In the genomic region with DNA sequence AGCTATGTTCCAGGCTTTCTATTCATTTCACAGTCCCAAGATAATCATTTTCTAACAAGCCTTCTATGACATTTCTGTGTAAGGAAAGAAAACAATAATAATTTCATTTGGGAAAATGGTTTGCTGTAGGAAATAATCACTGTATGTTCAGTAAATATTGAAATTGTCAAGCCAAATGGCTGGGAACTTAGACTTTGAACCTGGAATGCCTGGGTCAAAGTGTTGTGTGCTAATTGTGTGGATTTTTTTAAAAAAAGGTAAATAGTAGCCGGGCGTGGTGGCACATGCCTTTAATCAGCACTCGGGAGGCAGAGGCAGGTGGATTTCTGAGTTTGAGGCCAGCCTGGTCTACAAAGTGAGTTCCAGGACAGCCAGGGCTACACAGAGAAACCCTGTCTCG, we compare ENCODE assay signal across 20 mouse cellular contexts. TPM values are rescaled to one million over a fixed set of nuclear protein-coding genes. Genes with fewer than 3 reads are reported as not detected.
DNase-seq lines count a peak whose midpoint lies in the region; ATAC-seq and TF ChIP-seq lines count a peak whose summit lies in the region.
"Had no signal": no experiment of that assay in that cellular context is flagged by ENCODE, and none has a peak within 500 bp of the region (broad histone marks: within the 10 kb centered on the region; RNA-seq: fewer than 3 reads in every experiment).

No protein-coding gene starts in this region.

- no peak for DNase-seq in limb, embryonic 10.5 days (ENCODE audit: low spot score)
- no peak for DNase-seq in thymus, postnatal 14 days
- no peak for DNase-seq in thymus, postnatal 4 days
- DNase-seq: adrenal gland, adult 2 months; adrenal gland, postnatal 10 days; adrenal gland, postnatal 25 days; cerebellum, adult 11 months; cerebellum, adult 18-20 months; cerebellum, adult 8-10 months; cerebellum, adult 9-11 months; cerebellum, postnatal 14 days; cerebellum, postnatal 36 days; embryo, embryonic 11 days had no signal

- H3K36me3 ChIP-seq in limb, embryonic 12.5 days: peaks cover 21% of the 10 kb centered on the region
- H3K36me3 ChIP-seq in limb, embryonic 10.5 days: 0 out of 2 replicates have a peak, but pooled peaks cover 3% of the 10 kb centered on the region
- no peaks in the 10 kb centered on the region for H3K36me3 ChIP-seq in myocyte (ENCODE audit: control insufficient read depth, insufficient read depth)
- H3K36me3 ChIP-seq: embryonic facial prominence, embryonic 13.5 days; embryonic facial prominence, embryonic 15.5 days; forebrain, embryonic 15.5 days had no signal

- no peak for TF ChIP-seq POLR2A in embryonic fibroblast, embryonic 13.5 days (IDR thresholded peaks at IDR 0.05; ENCODE audit: low read depth, low read length)
- TF ChIP-seq POLR2A in myocyte (IDR thresholded peaks at IDR 0.05; ENCODE audit: insufficient read length, low read depth): no peak

- peaks cover 34% of the 10 kb centered on the region for H3K4me1 ChIP-seq in limb, embryonic 12.5 days (replicated peaks)
- peaks cover 47% of the 10 kb centered on the region for H3K4me1 ChIP-seq in limb, embryonic 10.5 days
- H3K4me1 ChIP-seq in embryonic fibroblast, embryonic 13.5 days (ENCODE audit: control insufficient read depth, insufficient read depth, low read length): peaks cover 19% of the 10 kb centered on the region
- H3K4me1 ChIP-seq: embryonic facial prominence, embryonic 15.5 days; forebrain, embryonic 13.5 days; forebrain, embryonic 15.5 days had no signal

- H3ac ChIP-seq in myocyte (ENCODE audit: control insufficient read depth, insufficient read length): no peak overlapping the region

- 80% methylated on average over 4 of the region's 4 CpGs for WGBS in limb, embryonic 12.5 days
- WGBS in limb, embryonic 10.5 days: 88% methylated on average over 4 of the region's 4 CpGs

- H3K9ac ChIP-seq in limb, embryonic 12.5 days (replicated peaks): no peak overlapping the region
- H3K9ac ChIP-seq: embryonic facial prominence, embryonic 13.5 days; embryonic facial prominence, embryonic 15.5 days; forebrain, embryonic 13.5 days; forebrain, embryonic 15.5 days had no signal

- H3K27me3 ChIP-seq in limb, embryonic 12.5 days: no peaks in the 10 kb centered on the region
- H3K27me3 ChIP-seq in limb, embryonic 10.5 days (ENCODE audit: low read depth, poor library complexity, severe bottlenecking): no peaks in the 10 kb centered on the region
- H3K27me3 ChIP-seq in myocyte (ENCODE audit: control insufficient read depth, insufficient read depth, insufficient read length): no peaks in the 10 kb centered on the region
- H3K27me3 ChIP-seq: embryonic facial prominence, embryonic 13.5 days; embryonic facial prominence, embryonic 15.5 days; forebrain, embryonic 13.5 days; forebrain, embryonic 15.5 days had no signal

- H3K79me2 ChIP-seq in myocyte (ENCODE audit: control insufficient read depth, insufficient read depth): no peaks in the 10 kb centered on the region

- H3K4me3 ChIP-seq in limb, embryonic 12.5 days (replicated peaks): no peak overlapping the region
- H3K4me3 ChIP-seq in limb, embryonic 10.5 days: no peak overlapping the region
- no peak overlapping the region for H3K4me3 ChIP-seq in embryonic fibroblast, embryonic 13.5 days (ENCODE audit: insufficient read depth, low read length)
- no peak overlapping the region for H3K4me3 ChIP-seq in myocyte
- H3K4me3 ChIP-seq: embryonic facial prominence, embryonic 13.5 days; embryonic facial prominence, embryonic 15.5 days; forebrain, embryonic 13.5 days; forebrain, embryonic 15.5 days had no signal

- H3K4me2 ChIP-seq in limb, embryonic 12.5 days: no peak overlapping the region
- peak overlapping the region; percentile 37 for H3K4me2 ChIP-seq in myocyte (ENCODE audit: low read depth)
- H3K4me2 ChIP-seq: embryonic facial prominence, embryonic 13.5 days; embryonic facial prominence, embryonic 15.5 days; forebrain, embryonic 13.5 days; forebrain, embryonic 15.5 days had no signal

- no peaks in the 10 kb centered on the region for H3K9me3 ChIP-seq in limb, embryonic 12.5 days
- H3K9me3 ChIP-seq in limb, embryonic 10.5 days (replicated peaks): no peaks in the 10 kb centered on the region
- H3K9me3 ChIP-seq: embryonic facial prominence, embryonic 13.5 days; embryonic facial prominence, embryonic 15.5 days; forebrain, embryonic 13.5 days; forebrain, embryonic 15.5 days had no signal

- peak overlapping the region; percentile 62; the same call in 1 of the 2 replicates for H3K27ac ChIP-seq in limb, embryonic 12.5 days
- H3K27ac ChIP-seq in limb, embryonic 10.5 days: no peak overlapping the region
- peak overlapping the region; percentile 83 for H3K27ac ChIP-seq in embryonic fibroblast, embryonic 13.5 days (ENCODE audit: insufficient read depth, low read length)
- H3K27ac ChIP-seq: embryonic facial prominence, embryonic 13.5 days; embryonic facial prominence, embryonic 15.5 days; forebrain, embryonic 13.5 days; forebrain, embryonic 15.5 days had no signal

- no peak for TF ChIP-seq CTCF in embryonic fibroblast, embryonic 13.5 days (IDR thresholded peaks at IDR 0.05; ENCODE audit: borderline replicate concordance, insufficient read depth, low read length)

- no peak for ATAC-seq in limb, embryonic 12.5 days (ENCODE audit: insufficient number of reproducible peaks, insufficient read depth, low FRiP score, low TSS enrichment, low read depth)
- ATAC-seq: forebrain, embryonic 13.5 days; forebrain, embryonic 15.5 days had no signal

TF ChIP-seq in myocyte, 11 proteins besides CTCF, POLR2A, EP300 and RAD21:
- TF ChIP-seq SRF (IDR thresholded peaks at IDR 0.05; ENCODE audit: control insufficient read depth, insufficient read length, low read depth): no peak
- TF ChIP-seq REST (IDR thresholded peaks at IDR 0.05; ENCODE audit: insufficient read depth, insufficient read length): no peak
- no peak for TF ChIP-seq MYOG (IDR thresholded peaks at IDR 0.05; ENCODE audit: control insufficient read depth in 1 of 3, insufficient read depth in 1 of 3, insufficient read length in 2 of 3, low read depth in 2 of 3)
- TF ChIP-seq TCF3 (IDR thresholded peaks at IDR 0.05; ENCODE audit: insufficient read length, low read depth): no peak
- TF ChIP-seq CEBPB (IDR thresholded peaks at IDR 0.05; ENCODE audit: insufficient read depth, poor library complexity, severe bottlenecking): no peak
- no peak for TF ChIP-seq MAX (IDR thresholded peaks at IDR 0.05; ENCODE audit: low read depth)
- TF ChIP-seq E2F4 (IDR thresholded peaks at IDR 0.05; ENCODE audit: insufficient read depth): no peak

RNA-seq across cellular contexts. Expression of gene Fancf, which starts 30.9 kb away (rescaled TPM):
- 27.0 and 27.2 TPM in 2 replicates for polyA plus RNA-seq in limb, embryonic 12.5 days (2016; fragmentation: Nextera tagmentation; extraction: Ambion mirVana)
- polyA plus RNA-seq in limb, embryonic 10.5 days (2016; fragmentation: Nextera tagmentation; extraction: Ambion mirVana): 12.3 and 14.2 TPM in 2 replicates
- polyA plus RNA-seq in embryonic fibroblast, embryonic 13.5 days (2011; ENCODE audit: insufficient read length, low read depth, missing spikeins): 11.5 and 15.9 TPM in 2 replicates
- 7.2 TPM for polyA plus RNA-seq in myocyte (2012; fragmentation: generic; extraction: Trizol)

RNA-seq across cellular contexts. Expression of gene Gas2, which starts 31.2 kb away (rescaled TPM):
- polyA plus RNA-seq in limb, embryonic 12.5 days (2016; fragmentation: Nextera tagmentation; extraction: Ambion mirVana): 176 and 179 TPM in 2 replicates
- polyA plus RNA-seq in limb, embryonic 10.5 days (2016; fragmentation: Nextera tagmentation; extraction: Ambion mirVana): 34.3 and 72.4 TPM in 2 replicates
- polyA plus RNA-seq in embryonic fibroblast, embryonic 13.5 days (2011; ENCODE audit: insufficient read length, low read depth, missing spikeins): 63.1 and 139 TPM in 2 replicates
- polyA plus RNA-seq in myocyte (2012; fragmentation: generic; extraction: Trizol): 8.5 TPM
